Mouse (Mus musculus) mesoderm, embryonic 11.5 days (tissue): ENCODE results near the gene Gm20605.
A peak's percentile ranks its signal among the peaks of the same experiment; 100 is the strongest.
"Not testable (repeated sequence)": the region's sequence is repeated elsewhere in the genome, so short reads cannot be mapped to it uniquely, and the experiment has no call there.

Experiments
- DNase-seq: peaks from one replicate; pipeline ENCODE4 v3.0.0-alpha.2; 2012; ENCODE audit warnings: low read depth, low spot score

The Gm20605 gene

GRCm38 (mm10) chr5:137613076-137613475, 15.9 kb upstream of the Gm20605 start:
- DNase-seq: no peak

DNA sequence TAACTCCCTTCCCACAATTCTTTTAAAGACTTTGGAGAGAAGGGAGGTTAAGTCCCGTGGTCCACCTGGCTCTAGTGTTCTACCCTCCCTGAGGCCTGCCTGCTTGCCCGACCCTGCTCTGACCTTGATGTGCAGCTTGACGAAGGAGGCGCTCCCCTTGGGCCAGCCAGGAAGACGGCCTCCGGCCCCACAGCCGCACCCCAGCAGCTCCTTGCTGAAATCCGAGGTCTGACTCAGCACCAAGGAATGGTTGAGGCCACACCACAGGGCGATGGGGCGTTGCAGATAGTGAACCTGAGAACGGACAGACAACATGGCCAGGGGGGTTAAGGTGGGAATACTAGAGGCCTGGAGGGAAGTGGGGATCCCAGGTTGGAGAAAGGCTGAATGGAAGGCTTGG, 15.4 kb upstream of the Gm20605 start, which contains the start of gene Pcolce:
Pcolce (minus strand) TSS at position 235 of the 400 bp plus-strand sequence.
- no peak for DNase-seq

DNA sequence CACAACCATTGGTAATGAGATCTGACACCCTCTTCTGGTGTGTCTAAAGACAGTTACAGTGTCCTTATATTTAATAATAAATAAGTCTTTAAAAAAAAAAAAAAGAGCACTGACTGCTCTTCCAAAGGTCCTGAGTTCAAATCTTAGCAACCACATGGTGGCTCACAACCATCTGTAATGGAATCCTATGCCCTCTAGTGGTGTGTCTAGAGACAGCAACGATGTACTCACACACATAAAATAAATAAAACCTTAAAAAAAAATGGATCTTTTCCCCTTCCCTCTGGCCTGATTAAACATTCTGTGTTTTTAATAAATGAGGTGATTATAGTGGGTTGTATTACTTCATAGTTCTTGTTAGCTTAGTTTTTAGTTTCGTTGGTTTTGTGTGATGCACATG, 14.1 kb upstream of the Gm20605 start:
- DNase-seq: not testable (repeated sequence)

DNA sequence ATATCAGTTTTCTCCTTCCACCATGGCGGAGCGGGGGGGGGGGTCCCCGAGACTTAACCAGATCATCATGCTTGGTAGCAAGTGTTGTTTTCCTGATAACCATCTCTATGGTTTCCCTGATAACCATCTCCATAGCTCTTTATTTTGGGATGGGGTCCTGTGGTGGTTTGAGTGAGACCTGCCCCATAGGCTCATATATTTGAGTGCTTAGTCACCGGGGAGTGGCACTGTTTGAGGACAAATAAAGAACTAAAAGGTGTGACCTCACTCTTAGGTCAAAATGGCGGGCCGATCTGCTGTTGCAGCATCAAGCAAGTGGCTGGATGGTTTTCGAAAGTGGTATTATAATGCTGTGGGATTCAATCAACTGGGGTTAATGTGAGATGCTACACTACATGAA, 13.6 kb upstream of the Gm20605 start:
- DNase-seq: no peak

DNA sequence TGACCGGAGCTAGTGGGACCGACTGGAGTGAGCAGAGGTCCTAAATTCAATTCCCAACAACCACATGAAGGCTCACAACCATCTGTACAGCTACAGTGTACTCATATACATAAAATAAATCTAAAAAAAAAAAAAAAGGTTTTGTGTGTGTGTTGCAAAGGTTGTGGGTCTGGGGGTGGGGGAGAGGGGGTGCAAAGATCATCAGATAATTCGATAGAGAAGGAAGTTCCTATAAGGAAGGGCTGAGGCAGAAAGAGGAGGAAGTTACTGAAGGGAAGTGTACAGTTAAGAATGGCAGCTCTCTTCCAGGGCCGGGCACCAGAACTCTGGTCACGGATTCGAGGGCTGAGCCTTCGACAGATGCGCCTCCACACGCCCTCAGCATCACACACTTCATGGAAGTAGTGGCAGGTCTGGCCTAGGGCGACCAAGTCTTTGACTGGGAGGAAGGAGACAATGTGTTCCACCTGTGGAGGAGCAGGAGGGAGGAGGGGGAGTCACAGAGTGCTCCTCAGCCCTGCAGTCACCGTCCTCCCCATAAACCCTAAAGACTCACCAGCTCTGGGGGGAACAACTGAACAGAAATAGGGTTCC, 4.9 kb upstream of the Gm20605 start:
- DNase-seq: no peak

DNA sequence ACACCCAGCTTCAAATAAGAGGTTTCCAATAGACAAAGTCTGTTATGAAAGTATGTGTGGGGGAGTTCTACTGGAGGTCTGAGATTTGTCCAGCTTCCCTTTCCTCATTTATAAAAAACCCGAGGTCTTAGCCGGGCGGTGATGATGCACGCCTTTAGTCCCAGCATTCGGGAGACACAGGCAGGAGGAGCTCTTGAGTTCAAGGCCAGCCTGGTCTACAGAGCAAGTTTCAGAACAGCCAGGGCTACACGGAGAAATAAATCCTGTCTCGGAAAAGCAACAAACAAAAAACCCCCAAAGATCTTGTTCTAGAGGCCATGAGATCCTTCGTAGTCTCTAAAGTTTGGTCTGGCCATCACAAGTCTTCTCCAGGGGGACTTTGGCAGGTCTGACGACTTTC, 984 bp upstream of the Gm20605 start:
- DNase-seq: no peak

GRCm38 (mm10) chr5:137629306-137629721, 339 bp downstream of the Gm20605 start:
- peak; percentile 58 for DNase-seq

GRCm38 (mm10) chr5:137629906-137630545, 1.1 kb downstream of the Gm20605 start:
- no peak for DNase-seq

GRCm38 (mm10) chr5:137630602-137631001, 1.6 kb downstream of the Gm20605 start:
- DNase-seq: no peak

DNA sequence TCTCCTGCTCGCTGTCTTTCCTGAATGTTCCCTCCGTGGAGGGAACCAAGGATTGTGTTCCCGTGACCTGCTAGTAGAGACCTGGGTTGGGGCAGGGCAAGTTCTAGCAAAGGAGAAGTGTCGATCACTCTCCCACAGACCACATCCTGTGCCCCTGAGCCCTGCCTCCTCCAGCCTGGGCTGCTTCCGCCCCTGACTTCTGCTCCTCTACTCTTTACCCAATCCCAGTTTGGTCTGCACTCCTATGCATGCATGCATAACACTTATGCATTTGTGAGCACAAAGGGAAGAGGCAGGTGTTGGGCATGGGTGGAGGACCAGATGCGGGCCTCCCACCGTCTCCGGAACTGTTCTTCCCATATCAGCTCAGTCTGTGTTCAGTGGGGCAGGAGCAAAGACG, 2.2 kb downstream of the Gm20605 start:
- DNase-seq: no peak

- no peak for DNase-seq
Measured at GRCm38 (mm10) chr5:137631591-137631990, 2.6 kb downstream of the Gm20605 start.

DNA sequence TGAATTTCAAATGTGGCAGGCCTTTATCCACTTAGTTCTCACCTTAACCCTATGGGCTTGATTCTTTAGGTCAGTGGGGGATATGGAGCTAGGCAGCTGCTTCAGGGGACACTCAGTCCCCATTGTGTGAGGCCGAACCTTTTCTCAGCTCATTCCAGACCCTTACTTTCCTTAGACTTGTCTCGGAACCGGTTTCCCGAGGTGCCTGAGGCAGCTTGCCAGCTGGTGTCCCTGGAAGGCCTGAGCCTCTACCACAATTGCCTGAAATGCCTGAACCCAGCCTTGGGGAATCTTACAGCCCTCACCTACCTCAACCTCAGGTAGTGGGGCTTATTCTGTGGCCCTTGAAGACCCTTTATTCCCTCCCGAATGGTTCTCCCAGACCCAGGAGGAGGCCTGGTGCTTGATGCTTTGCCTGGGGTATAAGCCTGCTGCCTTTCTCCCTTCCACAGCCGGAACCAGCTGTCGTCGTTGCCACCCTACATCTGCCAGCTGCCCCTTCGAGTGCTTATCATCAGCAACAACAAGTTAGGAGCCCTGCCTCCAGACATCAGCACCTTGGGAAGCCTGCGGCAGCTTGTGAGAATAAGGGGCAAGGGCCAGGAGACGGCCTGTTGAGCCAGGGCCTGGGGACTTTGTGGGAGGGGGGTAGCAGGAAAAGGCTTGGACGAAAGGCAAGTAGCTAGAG, 4.6 kb downstream of the Gm20605 start:
- no peak for DNase-seq

DNA sequence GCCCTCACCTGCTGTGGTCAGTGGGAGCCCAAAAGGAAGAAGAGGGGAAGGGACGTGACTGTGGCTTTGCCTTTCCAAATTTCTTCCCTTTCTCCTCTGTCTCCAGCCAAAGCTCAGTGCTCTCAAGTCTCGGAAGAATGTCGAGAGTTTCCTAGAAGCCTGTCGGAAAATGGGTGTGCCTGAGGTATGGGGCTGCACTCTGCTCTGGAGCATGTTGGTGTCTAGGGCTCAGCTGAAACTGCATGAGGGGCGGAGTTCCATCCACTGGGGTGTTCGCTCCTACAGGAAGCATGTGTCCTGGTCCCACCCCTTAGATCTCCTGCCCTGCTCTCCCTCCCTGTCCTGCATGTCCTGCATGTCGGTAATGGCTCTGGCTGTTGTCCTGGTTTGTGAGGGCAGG, 10.5 kb downstream of the Gm20605 start:
- no peak for DNase-seq

DNA sequence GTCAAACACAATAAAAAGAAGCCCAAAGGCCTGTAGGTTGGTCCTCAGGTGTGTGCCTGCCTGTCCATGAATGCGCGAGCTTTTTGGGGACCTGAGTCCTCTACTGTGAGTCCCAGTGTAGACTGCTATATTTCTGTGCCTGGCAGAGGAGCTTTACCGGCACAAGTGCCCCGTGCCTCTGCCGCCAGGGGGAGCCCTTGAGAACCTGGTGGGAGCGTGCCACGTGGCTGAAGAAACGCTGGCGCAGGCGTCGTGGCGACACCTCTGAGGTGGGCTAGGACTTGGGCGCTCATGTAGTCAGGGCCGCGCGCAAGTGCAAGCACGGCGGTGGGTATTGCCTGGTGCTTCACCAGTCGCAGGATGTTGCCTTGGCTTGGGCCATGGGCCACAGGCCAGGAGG, 12.1 kb downstream of the Gm20605 start, which contains the start of gene Sap25:
Sap25 (plus strand) TSS at position 281 of the 400 bp plus-strand sequence.
- no peak for DNase-seq

DNA sequence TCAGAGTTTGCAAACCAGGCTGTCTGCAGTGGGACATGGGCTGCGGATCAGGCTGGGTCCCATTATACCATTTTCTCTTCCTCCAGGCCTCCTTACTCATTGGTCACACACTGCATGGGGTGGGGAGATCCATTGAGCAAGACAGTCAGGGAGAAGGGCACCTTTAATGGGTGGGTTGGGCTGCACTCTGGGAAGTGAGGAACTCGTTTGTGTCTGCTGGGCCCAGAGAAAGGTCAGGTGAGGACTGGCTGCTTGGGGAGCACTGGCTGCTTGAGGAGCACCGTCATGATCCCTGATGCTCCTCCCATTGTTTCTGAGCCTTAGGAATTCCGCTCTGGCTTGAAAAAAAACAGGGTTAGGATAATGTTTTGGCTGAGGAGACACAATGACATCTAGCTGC, 13.9 kb downstream of the Gm20605 start:
- DNase-seq: no peak

GRCm38 (mm10) chr5:137644484-137644883, 15.5 kb downstream of the Gm20605 start:
- DNase-seq: no peak

GRCm38 (mm10) chr5:137645091-137645651, 16.2 kb downstream of the Gm20605 start:
- DNase-seq: no peak

DNA sequence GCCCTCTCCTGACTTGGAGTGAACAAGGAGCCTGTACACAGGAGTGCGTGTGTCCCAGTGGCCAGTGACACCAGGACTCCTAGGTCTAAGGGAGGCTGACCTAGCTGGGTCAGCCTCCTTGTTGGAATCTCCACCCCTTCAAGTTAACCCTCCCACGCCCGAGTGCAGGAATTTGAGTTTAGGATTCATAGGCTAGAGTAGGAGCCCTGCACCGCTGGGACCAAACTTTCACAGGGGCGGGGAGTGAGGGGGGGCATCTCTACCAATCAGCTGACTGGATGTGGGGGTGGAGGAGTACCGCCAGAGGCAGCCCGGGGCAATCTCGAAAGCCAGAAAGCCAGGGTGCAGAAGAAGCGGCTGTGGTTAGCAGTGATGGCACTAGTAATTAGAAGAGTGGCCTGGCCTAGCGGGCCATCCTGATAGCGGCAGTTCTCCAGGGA, 16.7 kb downstream of the Gm20605 start, which contains the start of gene Irs3:
Irs3 (minus strand) TSS at position 63 of the 440 bp plus-strand sequence.
- no peak for DNase-seq

DNA sequence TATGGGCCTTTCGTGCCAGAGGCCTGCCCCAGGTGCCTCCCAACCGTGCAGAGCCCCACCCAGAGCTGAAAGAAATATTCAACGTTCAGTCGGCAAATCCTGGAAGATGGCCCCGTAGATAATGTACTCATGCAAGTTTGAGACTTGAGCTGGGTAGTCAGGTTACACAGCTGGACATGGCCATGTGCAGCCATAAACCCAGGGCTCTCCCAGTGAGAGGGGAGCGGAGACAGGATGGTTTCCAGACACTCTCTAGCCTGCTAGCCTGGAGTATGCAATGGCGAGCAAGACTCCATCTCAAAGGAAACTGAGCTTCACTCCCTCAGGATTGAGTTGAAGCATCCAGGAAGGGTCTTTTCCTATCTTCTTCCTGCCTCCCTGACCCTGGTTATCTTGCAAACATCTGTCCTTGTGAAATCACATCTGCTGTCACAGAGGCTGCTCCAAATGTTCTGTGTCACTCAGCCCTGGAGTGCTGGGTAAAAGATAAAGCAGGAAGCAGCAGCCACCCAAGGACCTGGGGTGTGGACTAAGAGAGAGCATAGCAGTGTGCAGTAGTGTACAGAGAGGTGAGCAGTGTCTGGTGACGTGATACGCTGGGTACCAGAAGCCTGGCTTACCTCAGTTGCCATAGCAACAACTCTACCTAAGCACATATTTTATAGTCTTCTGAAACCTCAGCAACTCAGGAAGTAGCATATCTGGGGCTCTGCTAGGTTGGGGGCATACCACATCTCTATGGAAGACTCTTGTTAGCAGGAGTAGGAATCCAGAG, 19.0 kb downstream of the Gm20605 start:
- no peak for DNase-seq

DNA sequence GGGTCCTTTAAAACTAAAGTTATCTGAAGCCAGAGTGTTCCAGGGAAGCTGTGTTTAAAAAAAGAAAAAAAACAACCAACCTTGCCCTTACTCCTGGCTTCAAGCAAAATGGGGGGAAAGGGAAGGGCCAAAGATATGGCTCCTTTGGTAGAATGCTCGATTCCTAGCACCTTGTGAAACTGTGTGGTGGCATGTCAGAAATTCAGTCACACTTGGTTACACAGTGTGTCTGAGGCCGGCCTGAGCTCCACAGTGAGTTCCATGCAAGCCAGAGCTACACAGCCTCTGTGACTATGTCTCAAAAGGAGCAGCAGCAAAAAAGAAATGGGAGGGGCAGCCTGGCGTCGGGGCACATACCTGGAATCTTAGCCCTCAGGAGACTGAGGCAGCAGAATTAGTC, 20.3 kb downstream of the Gm20605 start:
- DNase-seq: no peak
